Mouse (Mus musculus) lung, adult 2 months (tissue): ENCODE measurements at regions not wholly inside any gene's neighbourhood (a gene's known extent, or its start where the extent isn't known, plus 50 kb on each side); places are given as distances from the start of the nearest gene placed in this dataset.

Experiments used
- CTCF ChIP-seq: fragments of 200-500 bp; IDR thresholded peaks from 2 replicates; pipeline ENCODE4 v1.5.1; 2011; ENCODE audit warnings: mild to moderate bottlenecking, low read length, control low read depth; ENCODE audit not compliant: insufficient read depth
- POLR2A ChIP-seq: fragments of 200-500 bp; IDR thresholded peaks from 2 replicates; pipeline ENCODE4 v1.6.1; 2011; ENCODE audit warnings: low read depth, mild to moderate bottlenecking, control low read depth, low read length, borderline replicate concordance; ENCODE audit errors: extremely low read depth

GRCm38 (mm10) chr13:99040171-99040570 lies 55.8 kb upstream of the 1700024P04Rik start:
- no peak for TF ChIP-seq CTCF
- no peak for TF ChIP-seq POLR2A
